Mouse (Mus musculus): Measurements from ENCODE around the gene Tmod2.

- TF ChIP-seq POLR2A (IDR thresholded peaks at IDR 0.05; ENCODE audit: borderline replicate concordance, extremely low read depth, low read depth, low read length) (no peak), CTCF (IDR thresholded peaks at IDR 0.05; ENCODE audit: insufficient read depth, low read length) (no peak)
These were observed 10.3 kb upstream of the Tmod2 start for GRCm38 (mm10) chr9:75621428-75621827.

Measured in lung, adult 2 months (tissue).